Mouse (Mus musculus) stomach, postnatal 0 days (tissue): ENCODE data around the gene Gm49325. TPM values are rescaled to one million over a fixed set of nuclear protein-coding genes. Genes with fewer than 3 reads are reported as not detected.

Experiments
- ATAC-seq: fragments of 200-750 bp; cut with Nextera tagmentation; 2 replicates; pipeline ENCODE4 v1.8.0; 2017; ENCODE audit not compliant: low FRiP score, low TSS enrichment
- DNase-seq: peaks from one replicate; pipeline ENCODE4 v3.0.0-alpha.2; 2016; ENCODE audit warnings: low spot score
- H3K27ac ChIP-seq: fragments of 300-500 bp; sonication (generic); replicated peaks from 2 replicates; pipeline ENCODE4 v1.5.1; 2014; ENCODE audit warnings: mild to moderate bottlenecking, control low read depth
- H3K27me3 ChIP-seq: fragments of 300-500 bp; sonication (generic); 2 replicates; pipeline ENCODE4 v1.6.1; 2014; ENCODE audit warnings: low read length; ENCODE audit not compliant: control insufficient read depth, insufficient read depth
- H3K36me3 ChIP-seq: fragments of 300-500 bp; sonication (generic); 2 replicates; pipeline ENCODE4 v1.6.1; 2014; ENCODE audit warnings: low read length, mixed read lengths; ENCODE audit not compliant: control insufficient read depth, insufficient read depth
- H3K4me1 ChIP-seq: fragments of 300-500 bp; sonication (generic); replicated peaks from 2 replicates; pipeline ENCODE4 v1.6.1; 2014; ENCODE audit warnings: antibody characterized with exemption; ENCODE audit not compliant: control insufficient read depth, insufficient read depth
- H3K4me2 ChIP-seq: fragments of 300-500 bp; sonication (generic); replicated peaks from 2 replicates; pipeline ENCODE4 v1.6.1; 2014; ENCODE audit warnings: low read depth, mild to moderate bottlenecking, control low read depth, moderate library complexity
- H3K4me3 ChIP-seq: fragments of 300-500 bp; sonication (generic); 2 replicates; pipeline ENCODE4 v1.5.1; 2014; ENCODE audit warnings: low read depth, low read length, control low read depth
- H3K9ac ChIP-seq: fragments of 300-500 bp; sonication (generic); 2 replicates; pipeline ENCODE4 v1.6.1; 2014; ENCODE audit warnings: mild to moderate bottlenecking, low read length, control low read depth, mixed read lengths
- H3K9me3 ChIP-seq: fragments of 300-500 bp; sonication (generic); 2 replicates; pipeline ENCODE4 v1.6.1; 2016; ENCODE audit warnings: low read length; ENCODE audit not compliant: control insufficient read depth
- CTCF ChIP-seq: IDR thresholded peaks from 2 replicates; pipeline ENCODE4 v1.5.1; 2016; ENCODE audit warnings: antibody characterized with exemption, low read depth, mild to moderate bottlenecking, moderate library complexity
- EP300 ChIP-seq: optimal IDR thresholded peaks from 2 replicates; pipeline ENCODE3; 2016; ENCODE audit warnings: antibody characterized with exemption
- WGBS: fragments of 180-500 bp; shearing (Covaris S2); extraction: QIAGEN DNeasy Blood & Tissue Kit; methylation state at CpG from one replicate; pipeline ENCODE4 v1.1.7; 2014; 5-methylcytosine and 5-hydroxymethylcytosine counted together
- polyA plus RNA-seq: library from polyadenylated mRNA; unstranded; fragments of >200 nt; fragmentation: Nextera tagmentation; extraction: Ambion mirVana; gene quantifications from 2 replicates; pipeline ENCODE4 v1.2.1, GENCODE M21; 2015

The Gm49325 gene
- polyA plus RNA-seq, 1 experiment from 2014 or later: 17.3 TPM

DNA sequence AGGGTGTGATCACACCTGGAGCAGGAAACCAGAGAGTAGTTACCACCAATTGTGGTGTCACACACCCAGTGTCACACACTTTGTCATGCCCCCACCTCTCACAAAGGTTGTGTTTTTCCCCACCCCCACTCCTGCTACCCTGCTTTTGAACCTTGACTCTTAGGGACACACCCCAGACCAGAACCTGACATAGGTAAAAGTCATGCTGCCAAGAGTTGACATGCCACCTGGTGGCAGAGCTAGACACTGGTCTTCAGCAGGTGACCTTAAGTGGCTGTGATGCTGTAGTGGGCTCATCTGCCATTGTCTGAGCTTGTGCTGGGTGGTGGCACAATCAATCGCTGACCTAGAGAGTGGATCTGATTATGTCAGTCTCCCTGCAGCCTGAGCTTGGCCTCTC is 24.0 kb downstream of the Gm49325 start:
- Histone ChIP-seq H3K27me3 (no peaks in the 10 kb centered on the region), H3K36me3 (peaks cover 9% of the 10 kb centered on the region), H3K9ac (no peak overlapping the region), H3K4me3 (no peak overlapping the region), H3K27ac (no peak overlapping the region), H3K4me2 (no peak overlapping the region), H3K9me3 (no peaks in the 10 kb centered on the region), H3K4me1 (peaks cover 10% of the 10 kb centered on the region; the same call in 1 of the 2 replicates)
- ATAC-seq: no peak
- 94% methylated on average over 1 of the region's 1 CpGs for WGBS
- peak; percentile 39 for DNase-seq
- TF ChIP-seq CTCF (peak; percentile 66), EP300 (no peak)

DNA sequence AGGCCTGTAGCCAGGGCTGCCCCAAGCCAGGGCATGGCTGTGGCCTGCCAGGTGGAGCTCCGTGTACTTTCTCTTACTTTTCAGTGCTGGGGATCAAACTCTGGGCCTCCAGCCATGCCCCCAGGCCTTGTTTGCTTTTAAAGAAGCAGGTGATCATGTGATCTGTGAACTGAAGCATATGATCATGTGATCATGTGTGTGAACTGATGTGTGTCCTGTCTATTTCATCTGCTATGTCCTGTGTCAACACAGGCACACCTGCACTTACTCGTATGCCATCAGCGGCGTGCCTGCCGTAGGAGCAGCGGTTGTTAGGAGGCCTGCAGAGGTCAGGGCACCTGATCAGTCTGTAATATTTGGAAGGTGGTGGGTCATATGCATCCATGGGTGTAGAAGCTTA is 28.0 kb downstream of the Gm49325 start:
- DNase-seq: no peak
- 0 out of 2 replicates have a peak overlapping the region, but pooled peaks have one; percentile 37 for H3K27ac ChIP-seq

DNA sequence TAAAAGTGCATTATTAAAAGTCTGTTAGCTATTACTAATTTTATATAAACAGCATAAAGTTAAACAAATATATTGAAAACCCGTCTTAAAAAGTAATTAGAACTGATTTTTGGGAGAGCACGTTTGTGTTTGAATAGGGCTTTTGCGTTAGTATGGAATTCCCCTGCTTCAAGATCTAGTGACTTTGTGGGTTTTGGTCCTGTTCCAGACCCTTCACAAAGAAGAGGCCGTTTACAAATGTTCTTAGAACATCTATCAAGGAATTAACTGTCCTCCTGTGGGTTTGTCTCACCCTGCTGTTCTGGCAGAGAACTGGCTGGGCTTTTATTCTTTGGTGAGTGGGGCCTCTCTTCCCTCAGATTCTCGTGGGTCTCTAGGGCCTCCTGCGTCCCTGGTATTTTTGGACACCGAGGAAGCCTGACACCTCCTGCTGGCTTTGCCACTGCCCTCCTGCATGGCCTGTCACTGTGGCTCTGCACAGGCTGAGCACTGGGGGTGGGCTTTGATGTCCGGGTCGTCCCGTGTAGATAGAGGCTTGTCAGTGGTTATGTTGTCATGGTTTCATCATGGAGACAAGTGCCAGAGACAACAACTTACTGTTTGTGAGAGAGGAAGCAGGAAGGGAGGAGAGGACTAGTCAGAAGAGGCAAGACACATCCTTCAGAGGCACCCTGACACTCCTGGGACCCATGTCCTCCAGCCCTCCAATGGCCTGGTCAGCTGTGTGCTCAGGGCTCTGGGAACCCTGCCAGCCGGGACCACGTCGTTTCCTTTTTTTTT is 28.6 kb downstream of the Gm49325 start:
- H3K4me1 ChIP-seq: 0 out of 2 replicates have a peak, but pooled peaks cover 6% of the 10 kb centered on the region
- no peaks in the 10 kb centered on the region for H3K27me3 ChIP-seq
- H3K36me3 ChIP-seq: peaks cover 9% of the 10 kb centered on the region
- ATAC-seq: peak; percentile 41; the same call in 1 of the 2 replicates
- no peak overlapping the region for H3K4me2 ChIP-seq
- TF ChIP-seq CTCF: peak; percentile 39
- no peak for TF ChIP-seq EP300
- peak overlapping the region; percentile 78 for H3K27ac ChIP-seq
- DNase-seq: no peak
- H3K9ac ChIP-seq: 0 out of 2 replicates have a peak overlapping the region, but pooled peaks have one; percentile 27
- no peak overlapping the region for H3K4me3 ChIP-seq
- no peaks in the 10 kb centered on the region for H3K9me3 ChIP-seq
- 35% methylated on average over 13 of the region's 13 CpGs for WGBS

More for the DNA sequence above, 28.0 kb downstream of the Gm49325 start:
- Histone ChIP-seq H3K4me3 (no peak overlapping the region), H3K36me3 (peaks cover 9% of the 10 kb centered on the region), H3K4me2 (no peak overlapping the region), H3K4me1 (0 out of 2 replicates have a peak, but pooled peaks cover 6% of the 10 kb centered on the region), H3K27me3 (no peaks in the 10 kb centered on the region), H3K9me3 (no peaks in the 10 kb centered on the region), H3K9ac (no peak overlapping the region)
- ATAC-seq: peak; percentile 27; the same call in 1 of the 2 replicates
- TF ChIP-seq CTCF: no peak
- no peak for TF ChIP-seq EP300
- 46% methylated on average over 6 of the region's 6 CpGs for WGBS

DNA sequence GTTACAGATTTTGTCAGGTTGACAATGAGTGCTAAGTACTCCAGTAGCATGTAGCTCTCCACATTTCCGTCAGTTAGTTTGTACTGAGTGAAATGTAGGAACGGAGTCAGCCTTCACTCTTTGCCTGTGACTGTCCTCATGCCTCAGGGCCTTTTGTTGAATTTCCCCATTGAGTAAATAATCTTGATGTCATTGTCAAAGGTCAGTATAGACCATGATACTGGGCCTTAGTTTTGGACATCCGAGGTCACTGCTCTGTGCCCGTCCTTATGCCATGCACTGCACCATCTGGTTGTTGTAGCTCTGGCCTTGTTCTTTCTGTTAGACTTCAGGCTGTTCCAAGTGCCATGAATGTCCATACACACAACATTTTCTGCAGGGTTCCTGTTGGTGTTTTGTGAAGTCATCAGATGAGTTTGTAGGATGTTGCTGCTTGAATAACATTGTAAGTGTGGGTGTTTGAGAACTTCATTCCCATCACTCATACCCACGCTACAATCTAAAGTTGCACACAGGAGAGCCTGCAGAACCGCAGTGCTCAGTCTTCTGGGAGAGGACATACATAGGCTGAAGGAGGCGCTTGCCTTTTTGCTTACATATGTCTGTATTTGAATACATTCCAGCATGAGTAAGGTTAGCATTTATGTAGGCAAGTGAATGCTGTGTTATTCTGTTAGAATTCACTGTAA is 30.4 kb downstream of the Gm49325 start:
- H3K36me3 ChIP-seq: peaks cover 7% of the 10 kb centered on the region
- H3K9ac ChIP-seq: no peak overlapping the region
- WGBS: 86% methylated on average over 7 of the region's 7 CpGs
- no peak for ATAC-seq
- no peak overlapping the region for H3K4me2 ChIP-seq
- 0 out of 2 replicates have a peak, but pooled peaks cover 6% of the 10 kb centered on the region for H3K4me1 ChIP-seq
- TF ChIP-seq EP300: no peak
- TF ChIP-seq CTCF: no peak
- no peak overlapping the region for H3K27ac ChIP-seq
- H3K9me3 ChIP-seq: no peaks in the 10 kb centered on the region
- H3K27me3 ChIP-seq: no peaks in the 10 kb centered on the region
- H3K4me3 ChIP-seq: no peak overlapping the region
- no peak for DNase-seq

DNA sequence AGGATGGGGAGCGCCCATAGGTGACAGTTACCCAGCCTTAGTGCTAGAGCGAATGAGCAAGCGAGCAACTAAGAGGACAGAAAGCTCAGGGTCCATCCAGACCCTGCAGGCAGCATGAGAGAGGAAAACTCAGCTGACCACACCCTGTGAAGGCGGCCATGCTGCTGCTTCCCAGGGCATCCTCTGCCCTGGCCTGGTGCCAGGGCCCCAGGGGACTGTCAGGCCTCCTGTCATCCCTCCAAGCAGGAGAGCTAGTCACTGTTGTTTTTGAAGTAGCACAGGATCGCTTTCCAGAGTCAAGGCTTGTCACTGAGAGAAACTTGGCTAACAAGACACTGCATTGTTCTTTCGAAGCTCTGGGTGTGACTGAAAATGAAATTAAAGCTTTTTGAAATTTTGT is 33.0 kb downstream of the Gm49325 start:
- no peak overlapping the region for H3K4me2 ChIP-seq
- DNase-seq (no peak), ATAC-seq (no peak)
- no peak overlapping the region for H3K4me3 ChIP-seq
- no peaks in the 10 kb centered on the region for H3K27me3 ChIP-seq
- peaks cover 14% of the 10 kb centered on the region for H3K36me3 ChIP-seq
- H3K4me1 ChIP-seq: 0 out of 2 replicates have a peak, but pooled peaks cover 5% of the 10 kb centered on the region
- TF ChIP-seq CTCF (no peak), EP300 (no peak)
- H3K9ac ChIP-seq: no peak overlapping the region
- H3K9me3 ChIP-seq: no peaks in the 10 kb centered on the region
- 75% methylated on average over 6 of the region's 6 CpGs for WGBS
- H3K27ac ChIP-seq: no peak overlapping the region
